Mouse (Mus musculus): ENCODE measurements around the gene Ctnnb1.
A peak's percentile ranks its signal among the peaks of the same experiment; 100 is the strongest.

The Ctnnb1 gene

GRCm38 (mm10) chr9:120926939-120927606 lies 1.9 kb upstream of the Ctnnb1 start:
- no peak for DNase-seq (ENCODE audit: low read depth, low spot score)

GRCm38 (mm10) chr9:120930021-120930420 lies 1.0 kb downstream of the Ctnnb1 start:
- no peak for DNase-seq (ENCODE audit: low read depth, low spot score)

GRCm38 (mm10) chr9:120930811-120931210 lies 1.8 kb downstream of the Ctnnb1 start:
- no peak for DNase-seq (ENCODE audit: low read depth, low spot score)

- DNase-seq (ENCODE audit: low read depth, low spot score), result no peak
Measured at GRCm38 (mm10) chr9:120932371-120932770, 3.4 kb downstream of the Ctnnb1 start.

GRCm38 (mm10) chr9:120932797-120933586 lies 4.0 kb downstream of the Ctnnb1 start:
- DNase-seq (ENCODE audit: low read depth, low spot score), result peak; percentile 92

GRCm38 (mm10) chr9:120933587-120933885 lies 4.5 kb downstream of the Ctnnb1 start:
- no peak for DNase-seq (ENCODE audit: low read depth, low spot score)

GRCm38 (mm10) chr9:120933886-120934758 lies 5.1 kb downstream of the Ctnnb1 start:
- no peak for DNase-seq (ENCODE audit: low read depth, low spot score)

- no peak for DNase-seq (ENCODE audit: low read depth, low spot score)
Measured at GRCm38 (mm10) chr9:120934821-120935633, 6.0 kb downstream of the Ctnnb1 start.

GRCm38 (mm10) chr9:120935634-120935922 lies 6.6 kb downstream of the Ctnnb1 start:
- DNase-seq (ENCODE audit: low read depth, low spot score), result no peak

- DNase-seq (ENCODE audit: low read depth, low spot score), result no peak
Measured at GRCm38 (mm10) chr9:120936351-120936750, 7.3 kb downstream of the Ctnnb1 start.

- no peak for DNase-seq (ENCODE audit: low read depth, low spot score)
Measured at GRCm38 (mm10) chr9:120940858-120941257, 11.8 kb downstream of the Ctnnb1 start.

GRCm38 (mm10) chr9:120943757-120944156 lies 14.7 kb downstream of the Ctnnb1 start:
- no peak for DNase-seq (ENCODE audit: low read depth, low spot score)

- DNase-seq (ENCODE audit: low read depth, low spot score), result no peak
Measured at GRCm38 (mm10) chr9:120944211-120944610, 15.2 kb downstream of the Ctnnb1 start.

- DNase-seq (ENCODE audit: low read depth, low spot score), result no peak
Measured at GRCm38 (mm10) chr9:120946131-120946530, 17.1 kb downstream of the Ctnnb1 start.

GRCm38 (mm10) chr9:120948832-120949231 lies 19.8 kb downstream of the Ctnnb1 start:
- no peak for DNase-seq (ENCODE audit: low read depth, low spot score)

- no peak for DNase-seq (ENCODE audit: low read depth, low spot score)
Measured at GRCm38 (mm10) chr9:120950761-120951160, 21.7 kb downstream of the Ctnnb1 start.

- no peak for DNase-seq (ENCODE audit: low read depth, low spot score)
Measured at GRCm38 (mm10) chr9:120951947-120952346, 22.9 kb downstream of the Ctnnb1 start.

GRCm38 (mm10) chr9:120958051-120958450 lies 29.0 kb downstream of the Ctnnb1 start:
- no peak for DNase-seq (ENCODE audit: low read depth, low spot score)

GRCm38 (mm10) chr9:120958560-120958959 lies 29.5 kb downstream of the Ctnnb1 start:
- DNase-seq (ENCODE audit: low read depth, low spot score), result no peak

GRCm38 (mm10) chr9:120959225-120959624 lies 30.2 kb downstream of the Ctnnb1 start:
- no peak for DNase-seq (ENCODE audit: low read depth, low spot score)

GRCm38 (mm10) chr9:120960611-120961010 lies 31.6 kb downstream of the Ctnnb1 start:
- no peak for DNase-seq (ENCODE audit: low read depth, low spot score)

GRCm38 (mm10) chr9:120961466-120961865 lies 32.5 kb downstream of the Ctnnb1 start:
- DNase-seq (ENCODE audit: low read depth, low spot score), result no peak
